Mouse (Mus musculus): ENCODE measurements around the gene Slc17a2. TPM values are rescaled to one million over a fixed set of nuclear protein-coding genes. Genes with fewer than 3 reads are reported as not detected.

Gene Slc17a2
- polyA plus RNA-seq, 1 experiment from 2014 or later = not detected

GRCm38 (mm10) chr13:23873141-23873540 is 66.3 kb downstream of the Slc17a2 start:
- H3K27me3 ChIP-seq = no peaks in the 10 kb centered on the region
- in situ Hi-C loops (cut with MboI; ENCODE audit: low pct_unique_long_range_greater_than_20kb) = no loop called here
- TF ChIP-seq CTCF (IDR thresholded peaks at IDR 0.05) = no peak
- ChIA-PET CTCF (no interaction called here), POLR2A (interaction anchor here (0.9 kb wide), 1 partner anchor 27 kb away, joined by 3 read pairs; no protein-coding TSS in a partner anchor)
- ATAC-seq (no peak), DNase-seq (ENCODE audit: low read depth, low spot score) (no peak)

Other genes with a start within 250 kb of the Slc17a2 start
- 0.56 TPM for gene Hist1h3e, start 244.6 kb upstream of the Slc17a2 start, polyA plus RNA-seq (2021)
- 0.72 TPM for gene Hist1h2ae, start 235.8 kb upstream of the Slc17a2 start, polyA plus RNA-seq (2021)
- 12.9 TPM for gene Hist1h2bg, start 235.6 kb upstream of the Slc17a2 start, polyA plus RNA-seq (2021)
- 2.0 TPM for gene Hist1h2bf, start 232.8 kb upstream of the Slc17a2 start, polyA plus RNA-seq (2021)
- 1.0 TPM for gene Hist1h2ad, start 232.6 kb upstream of the Slc17a2 start, polyA plus RNA-seq (2021)
- gene Hist1h3d, start 231.2 kb upstream of the Slc17a2 start, polyA plus RNA-seq (2021) = 1.4 TPM
- gene Hist1h4d, start 225.4 kb upstream of the Slc17a2 start, polyA plus RNA-seq (2021) = 0.36 TPM
- 2.9 TPM for gene Hist1h2be, start 185.9 kb upstream of the Slc17a2 start, polyA plus RNA-seq (2021)
- 1.6 TPM for gene Hist1h1e, start 184.4 kb upstream of the Slc17a2 start, polyA plus RNA-seq (2021)
- 0.92 TPM for gene Hist1h2ac, start 123.0 kb upstream of the Slc17a2 start, polyA plus RNA-seq (2021)
- 60.2 TPM for gene Hist1h2bc, start 122.8 kb upstream of the Slc17a2 start, polyA plus RNA-seq (2021)
- gene Hist1h1t, start 111.2 kb upstream of the Slc17a2 start, polyA plus RNA-seq (2021) = 4.6 TPM
- 0.36 TPM for gene Hist1h4c, start 108.5 kb upstream of the Slc17a2 start, polyA plus RNA-seq (2021)
- 5.8 TPM for gene Hfe, start 96.1 kb upstream of the Slc17a2 start, polyA plus RNA-seq (2021)
- gene Hist1h1c, start 68.2 kb upstream of the Slc17a2 start, polyA plus RNA-seq (2021) = 245 TPM
- gene Hist1h3c, start 61.4 kb upstream of the Slc17a2 start, polyA plus RNA-seq (2021) = 0.73 TPM
- gene Hist1h2bb, start 60.3 kb upstream of the Slc17a2 start, polyA plus RNA-seq (2021) = 0.41 TPM
- 0.40 TPM for gene Hist1h2ab, start 55.9 kb upstream of the Slc17a2 start, polyA plus RNA-seq (2021)
- gene Hist1h3b, start 54.7 kb upstream of the Slc17a2 start, polyA plus RNA-seq (2021) = 0.65 TPM
- 2.0 TPM for gene Hist1h4b, start 50.0 kb upstream of the Slc17a2 start, polyA plus RNA-seq (2021)
- gene Hist1h4a, start 45.8 kb upstream of the Slc17a2 start, polyA plus RNA-seq (2021) = 0.13 TPM
- gene Hist1h3a, start 44.6 kb upstream of the Slc17a2 start, polyA plus RNA-seq (2021) = 0.18 TPM
- 1.2 TPM for gene Hist1h1a, start 43.3 kb upstream of the Slc17a2 start, polyA plus RNA-seq (2021)
- not detected for gene Trim38, start 37.1 kb upstream of the Slc17a2 start, polyA plus RNA-seq (2021)
- 0.06 TPM for gene Slc17a3, start 32.4 kb downstream of the Slc17a2 start, polyA plus RNA-seq (2021)
- 15.2 TPM for gene Slc17a1, start 60.8 kb downstream of the Slc17a2 start, polyA plus RNA-seq (2021)
- 0.22 TPM for gene Slc17a4, start 108.0 kb downstream of the Slc17a2 start, polyA plus RNA-seq (2021)
- gene Hist1h2ba, start 127.2 kb downstream of the Slc17a2 start, polyA plus RNA-seq (2021) = not detected
- gene Hist1h2aa, start 127.5 kb downstream of the Slc17a2 start, polyA plus RNA-seq (2021) = not detected
- 0.21 TPM for gene Scgn, start 184.2 kb downstream of the Slc17a2 start, polyA plus RNA-seq (2021)